Mouse (Mus musculus) embryo, embryonic 11.5 days (tissue): ENCODE measurements around the gene Nepn.
"Not testable (repeated sequence)": the region's sequence is repeated elsewhere in the genome, so short reads cannot be mapped to it uniquely, and the experiment has no call there.

Experiments used
- DNase-seq: peaks from one replicate; pipeline ENCODE4 v3.0.0-alpha.2; 2012; ENCODE audit warnings: low read depth, low spot score

Nepn gene

GRCm38 (mm10) chr10:52388922-52389430, at the start of gene Nepn:
Gene Nepn (plus strand): TSS chr10:52388972.
- DNase-seq = no peak

- not testable (repeated sequence) for DNase-seq
These were observed 45.4 kb upstream of the Nepn start for GRCm38 (mm10) chr10:52343324-52343723.

GRCm38 (mm10) chr10:52353184-52353583, 35.6 kb upstream of the Nepn start:
- DNase-seq = no peak

- no peak for DNase-seq
These were observed 30.3 kb upstream of the Nepn start, which contains the start of gene Gm26741 for GRCm38 (mm10) chr10:52358467-52358866. Gene Gm26741 (plus strand): TSS chr10:52358767.

GRCm38 (mm10) chr10:52360241-52360735, 28.5 kb upstream of the Nepn start:
- DNase-seq = no peak

- DNase-seq = no peak
These were observed 27.7 kb upstream of the Nepn start for GRCm38 (mm10) chr10:52360862-52361609.

GRCm38 (mm10) chr10:52368376-52368775, 20.4 kb upstream of the Nepn start:
- DNase-seq = no peak

GRCm38 (mm10) chr10:52373834-52374233, 14.9 kb upstream of the Nepn start:
- no peak for DNase-seq

- DNase-seq = no peak
These were observed 14.1 kb upstream of the Nepn start for GRCm38 (mm10) chr10:52374651-52375050.

GRCm38 (mm10) chr10:52376422-52376821, 12.3 kb upstream of the Nepn start:
- no peak for DNase-seq

GRCm38 (mm10) chr10:52377813-52378212, 11.0 kb upstream of the Nepn start:
- no peak for DNase-seq

GRCm38 (mm10) chr10:52381321-52381801, 7.4 kb upstream of the Nepn start:
- peak; percentile 7 for DNase-seq

- DNase-seq = peak; percentile 94
These were observed 6.8 kb upstream of the Nepn start, which contains the start of gene Gopc for GRCm38 (mm10) chr10:52381845-52382591. Gene Gopc (minus strand): TSS chr10:52382124.

- DNase-seq = no peak
These were observed 5.8 kb upstream of the Nepn start for GRCm38 (mm10) chr10:52383022-52383421.

GRCm38 (mm10) chr10:52383522-52383921, 5.2 kb upstream of the Nepn start:
- no peak for DNase-seq

GRCm38 (mm10) chr10:52384823-52385610, 3.8 kb upstream of the Nepn start:
- peak; percentile 36 for DNase-seq

GRCm38 (mm10) chr10:52387192-52387591, 1.6 kb upstream of the Nepn start:
- no peak for DNase-seq

GRCm38 (mm10) chr10:52389438-52389837, 666 bp downstream of the Nepn start:
- DNase-seq = peak; percentile 7

GRCm38 (mm10) chr10:52391208-52391607, 2.4 kb downstream of the Nepn start:
- DNase-seq = no peak

GRCm38 (mm10) chr10:52396647-52397046, 7.9 kb downstream of the Nepn start:
- no peak for DNase-seq

- DNase-seq = no peak
These were observed 9.9 kb downstream of the Nepn start for GRCm38 (mm10) chr10:52398715-52399114.
